Comparison of ENCODE assay signal across 25 mouse cellular contexts in the genomic region with DNA sequence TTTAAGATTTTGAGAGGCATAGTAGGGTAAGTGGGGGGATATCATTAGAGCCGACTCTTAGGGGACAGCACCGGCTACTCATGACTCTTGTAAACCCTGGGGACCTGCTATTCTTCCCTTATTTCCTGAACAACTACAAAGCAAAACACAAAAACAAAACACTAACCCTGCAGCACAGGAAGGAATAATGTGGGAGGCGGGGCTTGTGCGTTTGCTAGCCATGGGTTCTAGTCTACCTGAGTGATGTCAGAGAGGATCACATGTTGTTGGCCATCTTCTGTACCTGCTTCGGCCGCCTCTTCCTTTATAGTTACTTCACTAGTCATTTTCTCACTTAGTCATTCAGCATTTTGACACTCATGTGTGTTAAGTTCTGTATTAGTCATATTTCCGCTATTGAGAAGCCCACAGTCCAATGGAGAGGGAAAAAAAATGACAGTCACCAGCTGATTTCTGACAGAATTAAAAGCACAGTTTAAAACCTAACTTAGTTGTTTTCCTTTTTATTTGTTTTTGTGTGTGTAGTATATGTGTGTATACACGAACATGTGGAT.
DNase-seq lines count a peak whose midpoint lies in the region; ATAC-seq and TF ChIP-seq lines count a peak whose summit lies in the region.
"Had no signal": no experiment of that assay in that cellular context is flagged by ENCODE, and none has a peak within 500 bp of the region (broad histone marks: within the 10 kb centered on the region; RNA-seq: fewer than 3 reads in every experiment).

No protein-coding gene starts in this region.

- H3K79me2 ChIP-seq in heart, adult 2 months (replicated peaks; ENCODE audit: control insufficient read depth, insufficient read depth, low read length): peaks cover 5% of the 10 kb centered on the region

- ATAC-seq in kidney, postnatal 0 days (replicated peaks; ENCODE audit: low FRiP score, low read depth): no peak
- ATAC-seq in CD4-positive, CD25-positive, alpha-beta regulatory T cell, adult 4 months: peak; percentile 84
- ATAC-seq in megakaryocyte, adult 5-6 weeks (ENCODE audit: poor library complexity, severe bottlenecking): peak; percentile 74
- ATAC-seq: forebrain, postnatal 0 days; intestine, postnatal 0 days; liver, postnatal 0 days had no signal

- TF ChIP-seq EP300 in heart, adult 2 months (IDR thresholded peaks at IDR 0.05; ENCODE audit: insufficient read depth, low read depth, low read length): no peak

- no peaks in the 10 kb centered on the region for H3K27me3 ChIP-seq in heart, adult 2 months (ENCODE audit: control insufficient read depth, insufficient read depth, low read length)
- no peaks in the 10 kb centered on the region for H3K27me3 ChIP-seq in kidney, postnatal 0 days (ENCODE audit: insufficient read depth, low read length)
- H3K27me3 ChIP-seq in kidney, adult 2 months (replicated peaks; ENCODE audit: control insufficient read depth, insufficient read depth, low read length): no peaks in the 10 kb centered on the region

- H3K4me1 ChIP-seq in heart, adult 2 months (ENCODE audit: control insufficient read depth, insufficient read depth, low read length): peaks cover 19% of the 10 kb centered on the region
- no peaks in the 10 kb centered on the region for H3K4me1 ChIP-seq in kidney, postnatal 0 days (replicated peaks; ENCODE audit: insufficient read depth, low read length)
- peaks cover 2% of the 10 kb centered on the region; the same call in 1 of the 2 replicates for H3K4me1 ChIP-seq in kidney, adult 2 months (ENCODE audit: control insufficient read depth, insufficient read depth, low read length)
- H3K4me1 ChIP-seq: embryonic facial prominence, embryonic 10.5 days; forebrain, embryonic 10.5 days had no signal

- no peaks in the 10 kb centered on the region for H3K9me3 ChIP-seq in kidney, postnatal 0 days (replicated peaks; ENCODE audit: low read length)
- H3K9me3 ChIP-seq: embryonic facial prominence, embryonic 10.5 days; forebrain, embryonic 10.5 days; heart, embryonic 10.5 days had no signal

- peak overlapping the region; percentile 23 for H3K27ac ChIP-seq in heart, adult 2 months
- H3K27ac ChIP-seq in kidney, postnatal 0 days: 0 out of 2 replicates have a peak overlapping the region, but pooled peaks have one; percentile 36
- no peak overlapping the region for H3K27ac ChIP-seq in kidney, adult 2 months (ENCODE audit: insufficient read depth, low read depth, low read length)
- H3K27ac ChIP-seq: embryonic facial prominence, embryonic 10.5 days; forebrain, embryonic 10.5 days; heart, embryonic 10.5 days; hindbrain, embryonic 14.5 days; layer of hippocampus, adult 2 months had no signal

- peaks cover 6% of the 10 kb centered on the region for H3K36me3 ChIP-seq in heart, adult 2 months (ENCODE audit: control insufficient read depth, insufficient read depth, low read length)
- no peaks in the 10 kb centered on the region for H3K36me3 ChIP-seq in kidney, postnatal 0 days (ENCODE audit: insufficient read depth, low read length)
- H3K36me3 ChIP-seq in kidney, adult 2 months (ENCODE audit: control insufficient read depth, insufficient read depth, low read length): no peaks in the 10 kb centered on the region
- H3K36me3 ChIP-seq: embryonic facial prominence, embryonic 10.5 days; forebrain, embryonic 10.5 days; heart, embryonic 10.5 days had no signal

- TF ChIP-seq CTCF in heart, adult 2 months (IDR thresholded peaks at IDR 0.05): no peak
- TF ChIP-seq CTCF in kidney, postnatal 0 days (IDR thresholded peaks at IDR 0.05; ENCODE audit: low read depth): no peak
- TF ChIP-seq CTCF in kidney, adult 2 months (conservative IDR thresholded peaks at IDR 0.05; ENCODE audit: insufficient read depth, insufficient read length, low read depth, low read length): no peak

- H3K9ac ChIP-seq in heart, adult 2 months (ENCODE audit: low read depth, low read length): no peak overlapping the region
- H3K9ac ChIP-seq in kidney, postnatal 0 days (ENCODE audit: low read depth, low read length): no peak overlapping the region
- H3K9ac ChIP-seq: forebrain, postnatal 0 days; hindbrain, embryonic 14.5 days; liver, postnatal 0 days had no signal

- H3K4me2 ChIP-seq in kidney, postnatal 0 days (ENCODE audit: low read length): no peak overlapping the region
- H3K4me2 ChIP-seq: hindbrain, embryonic 14.5 days; liver, embryonic 11.5 days; midbrain, embryonic 11.5 days had no signal

- no peak for TF ChIP-seq POLR2A in heart, adult 2 months (IDR thresholded peaks at IDR 0.05; ENCODE audit: insufficient read depth, low read depth, low read length)
- no peak for TF ChIP-seq POLR2A in kidney, adult 2 months (IDR thresholded peaks at IDR 0.05; ENCODE audit: low read depth, low read length)

- WGBS in heart, adult 2 months: 69% methylated on average over 8 of the region's 8 CpGs
- WGBS in kidney, postnatal 0 days: 79% methylated on average over 8 of the region's 8 CpGs
- WGBS in kidney, adult 2 months: 91% methylated on average over 8 of the region's 8 CpGs

- H3K4me3 ChIP-seq in heart, adult 2 months: no peak overlapping the region
- H3K4me3 ChIP-seq in kidney, postnatal 0 days (replicated peaks; ENCODE audit: low read depth, low read length): no peak overlapping the region
- no peak overlapping the region for H3K4me3 ChIP-seq in kidney, adult 2 months (ENCODE audit: insufficient read depth, low read depth, low read length)
- H3K4me3 ChIP-seq: embryonic facial prominence, embryonic 10.5 days; forebrain, embryonic 10.5 days; heart, embryonic 10.5 days; layer of hippocampus, adult 2 months had no signal

- no peak for DNase-seq in heart, adult 2 months
- no peak for DNase-seq in heart, postnatal 10 days
- no peak for DNase-seq in kidney, postnatal 0 days (ENCODE audit: low spot score)
- no peak for DNase-seq in kidney, adult 2 months
- DNase-seq in ovary, postnatal 14 days (ENCODE audit: low spot score): no peak
- no peak for DNase-seq in urinary bladder, adult 18-20 months (ENCODE audit: low spot score in 2 of 2)
- DNase-seq: adrenal gland, postnatal 25 days; cerebellum, adult 9-11 months; forebrain, postnatal 0 days; gastrocnemius, postnatal 25 days; kidney, postnatal 14 days; liver, postnatal 0 days; lung, postnatal 10 days; right cerebral cortex, postnatal 14 days; thymus, postnatal 14 days had no signal

- intact Hi-C loops in heart, adult 2 months (cut with DNase I): loop anchor here (5.0 kb wide), 1 partner anchor 461 kb away; no protein-coding TSS in a partner anchor
- intact Hi-C loops in heart, postnatal 10 days (cut with DNase I): no loop called here
